ENCODE assay signal across 13 mouse cellular contexts in the genomic region with DNA sequence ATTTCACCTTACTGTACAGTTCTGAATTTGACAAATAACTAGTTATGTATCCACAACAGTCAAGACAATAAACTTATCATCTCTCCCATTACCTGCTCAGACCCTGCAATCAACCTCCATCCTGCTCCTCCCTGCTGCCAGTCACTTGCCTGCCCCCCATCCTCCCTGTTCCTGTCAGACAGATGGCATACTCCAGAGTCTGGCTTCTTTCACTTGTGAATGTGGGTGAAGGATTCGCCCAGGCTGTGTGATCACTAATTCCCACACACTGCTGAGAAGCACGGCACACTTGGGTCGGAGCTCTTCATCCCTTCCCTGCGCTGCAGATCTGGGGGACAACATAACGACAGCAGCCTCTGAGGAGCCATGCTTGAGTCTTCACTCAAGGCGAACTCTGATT.
DNase-seq lines count a peak whose midpoint lies in the region; ATAC-seq lines count a peak whose summit lies in the region.
"Had no signal": no experiment of that assay in that cellular context is flagged by ENCODE, and none has a peak within 500 bp of the region (broad histone marks: within the 10 kb centered on the region; RNA-seq: fewer than 3 reads in every experiment).

No protein-coding gene starts in this region.

- peak; percentile 31 to 42 for DNase-seq in cerebellum, postnatal 14 days
- no peak for DNase-seq in cerebellum, adult 9-11 months
- DNase-seq in frontal cortex, postnatal 36 days (ENCODE audit: low spot score in 2 of 2): peak; percentile 26 to 35
- DNase-seq in frontal cortex, postnatal 10 days (ENCODE audit: low spot score in 2 of 2): no peak
- peak; percentile 6 for DNase-seq in layer of hippocampus, adult 9-10 months (ENCODE audit: low spot score)
- DNase-seq in layer of hippocampus, postnatal 10 days (ENCODE audit: low spot score in 2 of 2): no peak
- DNase-seq: adrenal gland, postnatal 14 days; cerebellum, adult 8-10 months; forebrain, postnatal 0 days; gastrocnemius, postnatal 14 days; heart, postnatal 36 days had no signal

- no peak for ATAC-seq in activated CD4-positive, CD25-positive, alpha-beta regulatory T cell, adult 4 months
- ATAC-seq: forebrain, postnatal 0 days; intestine, embryonic 16.5 days had no signal

Comparison
In these comparisons a context has a peak if more than half of its experiments do, and no peak if none do; other contexts are left out.
1. DNase-seq: peak in cerebellum, postnatal 14 days (2 of 2), frontal cortex, postnatal 36 days (2 of 2) and layer of hippocampus, adult 9-10 months (single experiment); none in cerebellum, adult 9-11 months (single experiment), frontal cortex, postnatal 10 days (0 of 2) and layer of hippocampus, postnatal 10 days (0 of 2).